Mouse (Mus musculus) v-Abl transformed pro-B cells (cell line): Measurements from ENCODE around the gene Rem2.

ENCODE experiments used
- in situ Hi-C, 2 experiments: fragments of 400-800 bp; cut with MboI; formaldehyde crosslinking; loops; one replicate each; pipeline ENCODE4 v1.15.1; 2025; ENCODE audit not compliant: unreplicated experiment in 2 of 2

The Rem2 gene

GRCm38 (mm10) chr14:54482498-54482897 is 6.6 kb downstream of the Rem2 start:
- in situ Hi-C loops: no loop called here

- in situ Hi-C loops: no loop called here
Measured at GRCm38 (mm10) chr14:54485899-54486298, 10.0 kb downstream of the Rem2 start.

GRCm38 (mm10) chr14:54487732-54488131 is 11.8 kb downstream of the Rem2 start:
- in situ Hi-C loops: no loop called here

GRCm38 (mm10) chr14:54488350-54488749 is 12.4 kb downstream of the Rem2 start:
- in situ Hi-C loops: no loop called here

GRCm38 (mm10) chr14:54492345-54493131 is 16.6 kb downstream of the Rem2 start:
- in situ Hi-C loops: no loop called here

GRCm38 (mm10) chr14:54493236-54493635 is 17.3 kb downstream of the Rem2 start:
- in situ Hi-C loops: no loop called here

- in situ Hi-C loops: no loop called here
Measured at GRCm38 (mm10) chr14:54494234-54494633, 18.3 kb downstream of the Rem2 start.

- in situ Hi-C loops: no loop called here
Measured at GRCm38 (mm10) chr14:54496706-54497105, 20.8 kb downstream of the Rem2 start.

- in situ Hi-C loops: no loop called here
Measured at GRCm38 (mm10) chr14:54499330-54499729, 23.4 kb downstream of the Rem2 start.

GRCm38 (mm10) chr14:54501365-54501764 is 25.5 kb downstream of the Rem2 start:
- in situ Hi-C loops: no loop called here

- in situ Hi-C loops: no loop called here
Measured at GRCm38 (mm10) chr14:54503092-54503491, 27.2 kb downstream of the Rem2 start.

- in situ Hi-C loops: loop anchor here in 1 of 2 experiments (10.0 kb wide), 1 partner anchor 45 kb away; the partner anchor contains the start of gene Lrp10
Measured at GRCm38 (mm10) chr14:54509774-54510173, 33.9 kb downstream of the Rem2 start.

- in situ Hi-C loops: loop anchor here in 1 of 2 experiments (10.0 kb wide), 1 partner anchor 52 kb away; the partner anchor contains the start of gene Lrp10
Measured at GRCm38 (mm10) chr14:54516710-54517310, 40.9 kb downstream of the Rem2 start.

- in situ Hi-C loops: loop anchor here in 1 of 2 experiments (10.0 kb wide), 1 partner anchor 121 kb away; the partner anchor contains the start of genes Cdh24 and Gm17606
Measured at GRCm38 (mm10) chr14:54523600-54523999, 47.7 kb downstream of the Rem2 start.

GRCm38 (mm10) chr14:54527227-54528006 is 51.5 kb downstream of the Rem2 start:
- in situ Hi-C loops: loop anchor here in 1 of 2 experiments (10.0 kb wide), 1 partner anchor 117 kb away; the partner anchor contains the start of genes Cdh24 and Gm17606

- in situ Hi-C loops: loop anchor here in 1 of 2 experiments (10.0 kb wide), 1 partner anchor 117 kb away; the partner anchor contains the start of genes Cdh24 and Gm17606
Measured at GRCm38 (mm10) chr14:54528007-54528393, 52.1 kb downstream of the Rem2 start.

GRCm38 (mm10) chr14:54528446-54529111 is 52.7 kb downstream of the Rem2 start:
- in situ Hi-C loops: loop anchor here in 1 of 2 experiments (10.0 kb wide), 1 partner anchor 116 kb away; the partner anchor contains the start of genes Cdh24 and Gm17606
